Mouse (Mus musculus): ENCODE data around the gene Kif26b. TPM values are rescaled to one million over a fixed set of nuclear protein-coding genes. Genes with fewer than 3 reads are reported as not detected.

Kif26b gene
- polyA plus RNA-seq, 1 experiment from 2014 or later: 5.3 TPM

DNA sequence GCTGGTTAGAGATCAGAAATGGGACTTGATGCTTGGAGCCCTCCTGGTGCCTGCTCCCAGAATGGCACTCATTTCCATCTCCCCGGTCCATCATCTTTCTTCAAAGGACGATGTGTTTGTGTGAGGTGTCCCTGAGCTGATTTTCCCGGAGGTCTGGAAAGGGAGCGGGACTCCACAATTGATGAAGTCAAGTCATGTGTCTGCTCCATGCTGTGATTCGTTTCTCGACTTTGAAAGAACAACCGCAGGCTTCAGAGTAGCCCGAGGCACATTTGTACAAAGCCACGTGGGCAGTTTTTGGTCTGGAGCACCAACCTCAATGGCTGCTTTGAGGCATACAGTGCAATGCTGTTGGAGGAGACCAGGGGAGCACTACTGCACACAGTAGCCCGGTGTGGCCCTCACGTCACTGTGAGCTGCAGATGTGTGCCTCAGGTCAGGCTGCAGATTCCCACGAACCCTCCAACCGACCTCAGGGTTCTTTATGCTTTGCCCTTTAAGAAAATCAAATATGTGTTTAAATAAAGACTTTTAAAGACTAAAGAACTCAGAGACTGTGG is 43.0 kb downstream of the Kif26b start:
- H3K4me2 ChIP-seq: no peak overlapping the region
- 0 out of 2 replicates have a peak, but pooled peaks cover 3% of the 10 kb centered on the region for H3K27me3 ChIP-seq
- H3K9me3 ChIP-seq: no peaks in the 10 kb centered on the region
- no peak for ATAC-seq (ENCODE audit: insufficient number of reproducible peaks, low FRiP score, low TSS enrichment, low read depth)
- H3K36me3 ChIP-seq: no peaks in the 10 kb centered on the region
- WGBS: 36% methylated on average over 13 of the region's 13 CpGs
- no peak overlapping the region for H3K9ac ChIP-seq
- no peak overlapping the region for H3K27ac ChIP-seq
- H3K4me1 ChIP-seq: peaks cover 23% of the 10 kb centered on the region; the same call in 1 of the 2 replicates
- no peak overlapping the region for H3K4me3 ChIP-seq

DNA sequence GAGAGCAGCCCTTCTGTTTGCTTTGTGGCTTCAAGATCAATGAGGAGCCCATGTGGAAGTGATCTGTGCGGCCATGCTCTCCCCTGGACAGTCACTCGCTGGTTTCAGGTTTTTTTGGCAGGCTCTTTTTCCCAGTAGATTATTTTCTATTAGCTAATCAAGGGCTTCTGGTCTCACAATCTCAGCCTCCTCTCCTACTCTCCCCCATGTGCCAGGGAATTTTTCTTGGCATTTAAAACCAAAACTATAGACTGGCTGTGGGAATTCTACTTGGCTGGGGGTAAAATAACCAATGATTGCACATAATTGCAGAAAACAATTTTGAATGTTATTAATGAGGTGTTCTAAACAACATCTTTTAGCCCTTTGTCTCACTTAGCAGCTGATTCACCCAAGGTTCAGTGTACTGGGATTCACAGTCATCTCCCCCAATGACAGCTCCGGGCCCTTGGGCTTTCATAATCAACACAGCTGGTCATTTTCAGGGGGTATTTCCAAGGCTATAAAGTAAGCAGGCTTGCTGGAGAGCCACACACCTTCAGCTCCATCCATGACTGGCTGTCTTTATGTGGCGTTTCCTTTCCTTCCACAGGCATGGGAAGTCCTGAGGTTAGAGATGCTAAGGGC is 44.6 kb downstream of the Kif26b start:
- WGBS: 48% methylated on average over 4 of the region's 4 CpGs

DNA sequence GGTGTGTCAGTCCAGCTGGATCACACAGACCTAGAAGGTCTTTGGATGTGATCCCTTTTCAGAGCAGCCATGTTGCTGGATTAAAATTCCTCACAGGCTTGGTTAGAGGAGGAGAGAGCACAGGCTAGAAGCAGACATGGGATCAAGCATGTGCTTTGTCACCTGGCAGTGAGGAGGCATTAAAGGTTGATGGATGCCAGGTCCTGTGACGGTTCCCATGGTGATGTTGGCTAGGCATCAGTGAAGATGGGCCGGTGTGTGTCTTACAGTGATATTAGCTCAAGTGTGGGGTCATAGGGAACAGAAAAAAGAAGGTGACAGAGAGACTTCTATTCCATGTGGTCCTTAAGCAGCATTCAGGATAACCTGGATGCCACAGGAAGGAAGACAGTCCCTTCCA is 46.8 kb downstream of the Kif26b start:
- Histone ChIP-seq H3K27ac (no peak overlapping the region), H3K27me3 (0 out of 2 replicates have a peak, but pooled peaks cover 3% of the 10 kb centered on the region), H3K4me2 (no peak overlapping the region), H3K9ac (no peak overlapping the region), H3K4me3 (no peak overlapping the region), H3K4me1 (peaks cover 15% of the 10 kb centered on the region; the same call in 1 of the 2 replicates), H3K9me3 (no peaks in the 10 kb centered on the region), H3K36me3 (no peaks in the 10 kb centered on the region)
- no peak for ATAC-seq (ENCODE audit: insufficient number of reproducible peaks, low FRiP score, low TSS enrichment, low read depth)
- whole genome bisulfite sequencing: 97% methylated on average over 2 of the region's 2 CpGs

More for the DNA sequence above, 44.6 kb downstream of the Kif26b start:
- H3K36me3 ChIP-seq: no peaks in the 10 kb centered on the region
- H3K27me3 ChIP-seq: 0 out of 2 replicates have a peak, but pooled peaks cover 3% of the 10 kb centered on the region
- no peak overlapping the region for H3K4me2 ChIP-seq
- no peak overlapping the region for H3K9ac ChIP-seq
- H3K4me1 ChIP-seq: peaks cover 15% of the 10 kb centered on the region; the same call in 1 of the 2 replicates
- no peak for ATAC-seq (ENCODE audit: insufficient number of reproducible peaks, low FRiP score, low TSS enrichment, low read depth)
- no peaks in the 10 kb centered on the region for H3K9me3 ChIP-seq
- H3K27ac ChIP-seq: no peak overlapping the region
- no peak overlapping the region for H3K4me3 ChIP-seq

DNA sequence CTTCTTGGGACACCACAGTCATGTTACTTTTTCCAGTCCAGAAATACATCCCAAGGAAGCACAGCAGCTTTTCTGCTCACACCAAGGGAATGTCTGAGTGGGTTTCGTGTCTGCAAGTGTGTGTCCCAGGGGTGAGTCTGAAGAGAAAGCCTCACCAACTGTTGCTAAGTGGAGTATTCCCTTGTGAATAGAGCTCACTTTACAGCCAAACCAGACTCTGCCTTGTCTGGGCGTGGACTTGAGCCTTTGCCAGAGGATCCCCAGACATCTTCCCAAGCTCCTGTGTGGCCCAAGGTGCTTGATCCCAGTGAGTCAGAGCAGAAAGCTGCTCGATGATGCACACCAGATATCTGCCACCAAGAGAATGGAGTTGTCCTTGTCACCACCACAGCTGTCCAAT is 48.0 kb downstream of the Kif26b start:
- WGBS: 78% methylated on average over 3 of the region's 3 CpGs
- H3K9me3 ChIP-seq: no peaks in the 10 kb centered on the region
- H3K4me2 ChIP-seq: no peak overlapping the region
- no peaks in the 10 kb centered on the region for H3K36me3 ChIP-seq
- H3K4me1 ChIP-seq: peaks cover 9% of the 10 kb centered on the region; the same call in 1 of the 2 replicates
- 0 out of 2 replicates have a peak, but pooled peaks cover 3% of the 10 kb centered on the region for H3K27me3 ChIP-seq
- H3K27ac ChIP-seq: no peak overlapping the region
- H3K4me3 ChIP-seq: no peak overlapping the region
- H3K9ac ChIP-seq: no peak overlapping the region
- ATAC-seq (ENCODE audit: insufficient number of reproducible peaks, low FRiP score, low TSS enrichment, low read depth): no peak

DNA sequence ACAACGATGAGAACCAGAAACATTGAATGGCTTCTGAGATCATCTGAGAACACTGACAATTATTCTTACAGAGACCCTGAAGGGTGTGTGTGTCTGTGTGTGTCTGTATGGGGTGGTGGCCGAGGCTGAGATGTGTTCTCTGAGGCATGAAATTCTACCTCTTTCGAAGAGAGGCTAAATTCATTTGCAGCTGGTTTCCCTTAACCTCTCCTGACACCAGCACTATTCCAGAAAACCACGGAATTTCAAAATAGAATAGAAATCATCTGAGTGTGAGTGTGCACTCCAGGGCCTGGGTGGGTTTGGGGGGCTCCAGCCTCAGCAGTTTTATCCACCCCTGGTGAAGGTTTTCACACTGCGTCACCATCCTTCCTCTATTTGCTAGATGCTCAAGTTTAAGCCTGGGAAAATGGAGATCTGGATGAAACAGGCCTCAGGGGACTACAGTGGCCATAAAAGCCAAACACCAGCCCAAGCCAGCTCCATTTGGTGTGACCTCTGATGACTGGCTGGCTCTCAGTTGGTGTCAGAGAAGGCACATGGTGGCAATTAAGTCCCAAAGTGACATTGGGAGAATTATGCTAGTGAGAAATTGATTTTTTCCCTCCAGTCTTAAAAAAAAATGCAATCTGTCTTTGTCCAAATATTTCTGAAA is 56.6 kb downstream of the Kif26b start:
- Histone ChIP-seq H3K9ac (no peak overlapping the region), H3K4me2 (no peak overlapping the region), H3K27me3 (no peaks in the 10 kb centered on the region), H3K4me1 (peaks cover 13% of the 10 kb centered on the region), H3K36me3 (no peaks in the 10 kb centered on the region), H3K27ac (no peak overlapping the region), H3K9me3 (no peaks in the 10 kb centered on the region), H3K4me3 (no peak overlapping the region)
- WGBS: 32% methylated on average over 5 of the region's 5 CpGs
- no peak for ATAC-seq (ENCODE audit: insufficient number of reproducible peaks, low FRiP score, low TSS enrichment, low read depth)

DNA sequence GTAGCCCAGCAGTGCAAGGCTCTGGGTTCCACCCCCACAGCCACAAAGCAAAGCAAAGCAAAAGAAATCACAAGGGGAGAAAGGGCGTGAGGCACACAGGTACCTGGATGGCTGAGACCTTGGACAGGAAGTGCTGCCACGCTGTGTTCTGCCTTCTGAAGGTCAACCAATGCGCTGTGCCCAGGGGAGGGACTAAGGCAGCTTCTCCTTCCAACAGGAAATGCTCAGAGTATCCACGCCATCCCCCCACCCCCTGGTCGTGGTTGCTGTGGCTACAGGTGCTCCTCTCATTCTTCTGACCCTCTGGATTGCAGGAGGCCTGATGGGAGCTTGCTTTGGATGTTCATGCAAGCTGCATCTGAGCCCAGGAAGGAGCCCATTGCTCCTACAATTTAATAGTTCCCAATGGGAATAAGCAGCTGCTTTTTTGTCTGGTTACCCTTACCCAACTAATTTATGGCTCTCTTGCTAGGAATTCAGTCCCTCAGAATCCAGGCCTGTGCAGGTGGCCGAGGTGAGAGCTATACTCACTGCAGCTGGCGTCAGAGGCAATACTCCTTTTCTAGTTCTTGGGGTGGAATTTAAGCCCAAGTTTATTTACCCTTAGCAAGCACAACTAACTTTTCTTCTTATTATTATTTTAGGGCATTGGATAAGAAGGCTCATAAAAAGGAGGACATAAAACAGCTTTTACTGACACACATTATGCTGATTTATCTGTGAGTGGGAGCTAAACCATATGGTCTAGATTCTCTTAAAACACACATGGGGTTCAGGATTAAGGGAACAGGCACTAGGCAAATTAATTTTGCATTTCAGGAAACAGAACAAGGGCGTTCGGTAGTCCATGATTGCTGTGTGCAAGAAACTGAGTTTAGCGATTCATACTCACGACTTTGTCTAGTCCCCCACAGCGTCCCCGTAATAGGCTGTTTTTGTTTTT is 61.6 kb downstream of the Kif26b start:
- 38% methylated on average over 13 of the region's 13 CpGs for WGBS
- Histone ChIP-seq H3K27me3 (no peaks in the 10 kb centered on the region), H3K27ac (no peak overlapping the region), H3K4me2 (no peak overlapping the region), H3K9me3 (no peaks in the 10 kb centered on the region), H3K9ac (no peak overlapping the region), H3K36me3 (no peaks in the 10 kb centered on the region), H3K4me1 (peaks cover 18% of the 10 kb centered on the region), H3K4me3 (no peak overlapping the region)
- ATAC-seq (ENCODE audit: insufficient number of reproducible peaks, low FRiP score, low TSS enrichment, low read depth): no peak

DNA sequence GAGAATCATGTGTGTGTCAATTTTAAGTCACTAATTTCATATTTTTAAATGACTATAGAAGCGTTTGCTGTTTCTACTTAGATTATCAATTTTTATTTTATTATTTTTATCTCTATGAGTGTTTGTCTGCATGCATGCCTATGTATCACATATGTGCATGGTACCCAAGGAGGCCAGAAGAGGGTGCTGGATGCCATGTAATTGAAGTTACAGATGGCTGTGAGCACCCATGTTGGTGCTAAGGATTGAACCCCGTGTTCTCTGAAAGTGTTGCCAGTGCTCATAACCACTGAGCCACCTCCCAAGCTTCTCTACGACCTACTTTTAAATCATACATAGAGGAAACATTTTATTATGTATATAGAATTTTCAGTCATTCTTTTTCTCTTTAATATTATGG is 68.2 kb downstream of the Kif26b start:
- Histone ChIP-seq H3K9me3 (no peaks in the 10 kb centered on the region), H3K4me2 (no peak overlapping the region), H3K27ac (no peak overlapping the region), H3K4me1 (peaks cover 9% of the 10 kb centered on the region), H3K4me3 (no peak overlapping the region), H3K27me3 (no peaks in the 10 kb centered on the region), H3K9ac (no peak overlapping the region), H3K36me3 (no peaks in the 10 kb centered on the region)
- 96% methylated on average over 3 of the region's 3 CpGs for WGBS
- ATAC-seq (ENCODE audit: insufficient number of reproducible peaks, low FRiP score, low TSS enrichment, low read depth): no peak

DNA sequence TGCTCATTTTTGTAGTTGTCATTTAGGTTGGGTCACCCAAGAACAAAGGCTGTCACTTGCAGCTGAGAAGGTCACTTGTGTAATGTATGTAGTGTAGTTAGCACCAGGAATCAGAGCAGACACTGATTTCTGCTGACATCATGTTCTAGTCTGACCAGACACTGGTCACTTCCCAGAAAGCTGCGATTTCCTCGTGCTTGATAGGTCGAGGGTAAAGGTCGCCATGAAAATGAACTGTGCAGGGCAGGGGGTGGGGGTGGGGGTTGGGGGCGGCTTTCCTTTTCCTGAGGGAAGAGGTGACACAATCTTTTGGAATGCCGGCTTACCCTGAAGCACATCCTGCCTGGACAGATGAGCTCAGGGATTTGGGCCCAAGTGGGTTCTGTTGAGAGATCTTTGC is 68.8 kb downstream of the Kif26b start:
- no peak overlapping the region for H3K4me3 ChIP-seq
- peaks cover 9% of the 10 kb centered on the region for H3K4me1 ChIP-seq
- H3K4me2 ChIP-seq: no peak overlapping the region
- no peaks in the 10 kb centered on the region for H3K36me3 ChIP-seq
- no peak overlapping the region for H3K27ac ChIP-seq
- no peaks in the 10 kb centered on the region for H3K9me3 ChIP-seq
- ATAC-seq (ENCODE audit: insufficient number of reproducible peaks, low FRiP score, low TSS enrichment, low read depth): no peak
- no peaks in the 10 kb centered on the region for H3K27me3 ChIP-seq
- 66% methylated on average over 6 of the region's 6 CpGs for WGBS
- H3K9ac ChIP-seq: no peak overlapping the region

DNA sequence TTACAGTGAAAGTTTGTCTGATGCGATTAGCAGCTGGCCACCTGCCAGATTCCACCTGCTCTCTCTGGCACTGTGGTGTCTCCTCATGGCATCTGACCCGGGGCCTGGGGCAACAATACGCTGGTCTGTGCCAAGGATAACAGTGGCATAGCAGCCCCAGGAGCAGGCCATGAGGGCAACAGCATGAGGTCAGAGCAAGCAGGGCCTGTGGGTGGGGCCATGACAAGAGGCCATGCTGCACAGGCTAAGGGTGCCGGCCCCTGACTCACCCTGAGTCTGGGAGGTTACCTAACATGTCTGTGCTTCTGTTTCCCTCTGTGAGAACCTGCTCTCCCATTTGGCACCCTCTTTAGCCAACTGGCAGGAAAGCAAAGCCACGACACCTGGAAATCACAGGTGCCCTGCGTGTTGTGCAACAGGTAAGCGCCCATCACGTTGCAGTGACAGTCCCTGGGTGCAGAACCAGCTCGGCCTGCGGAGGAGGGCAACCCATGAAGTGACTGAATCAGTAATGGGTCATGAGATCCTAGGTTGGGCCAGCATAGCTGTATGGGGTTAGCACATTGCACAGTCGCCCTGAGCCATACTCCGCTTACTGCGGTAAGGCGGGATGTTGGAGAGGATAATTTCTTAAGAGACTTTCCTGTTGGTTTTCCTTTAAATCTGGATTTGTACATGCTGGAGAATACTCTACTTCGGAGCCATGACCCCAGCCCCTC is 72.1 kb downstream of the Kif26b start:
- no peak overlapping the region for H3K4me2 ChIP-seq
- no peaks in the 10 kb centered on the region for H3K27me3 ChIP-seq
- no peak overlapping the region for H3K27ac ChIP-seq
- H3K9me3 ChIP-seq: no peaks in the 10 kb centered on the region
- no peak for ATAC-seq (ENCODE audit: insufficient number of reproducible peaks, low FRiP score, low TSS enrichment, low read depth)
- no peak overlapping the region for H3K4me3 ChIP-seq
- no peaks in the 10 kb centered on the region for H3K36me3 ChIP-seq
- H3K4me1 ChIP-seq: peaks cover 9% of the 10 kb centered on the region
- WGBS: 72% methylated on average over 15 of the region's 15 CpGs
- no peak overlapping the region for H3K9ac ChIP-seq

DNA sequence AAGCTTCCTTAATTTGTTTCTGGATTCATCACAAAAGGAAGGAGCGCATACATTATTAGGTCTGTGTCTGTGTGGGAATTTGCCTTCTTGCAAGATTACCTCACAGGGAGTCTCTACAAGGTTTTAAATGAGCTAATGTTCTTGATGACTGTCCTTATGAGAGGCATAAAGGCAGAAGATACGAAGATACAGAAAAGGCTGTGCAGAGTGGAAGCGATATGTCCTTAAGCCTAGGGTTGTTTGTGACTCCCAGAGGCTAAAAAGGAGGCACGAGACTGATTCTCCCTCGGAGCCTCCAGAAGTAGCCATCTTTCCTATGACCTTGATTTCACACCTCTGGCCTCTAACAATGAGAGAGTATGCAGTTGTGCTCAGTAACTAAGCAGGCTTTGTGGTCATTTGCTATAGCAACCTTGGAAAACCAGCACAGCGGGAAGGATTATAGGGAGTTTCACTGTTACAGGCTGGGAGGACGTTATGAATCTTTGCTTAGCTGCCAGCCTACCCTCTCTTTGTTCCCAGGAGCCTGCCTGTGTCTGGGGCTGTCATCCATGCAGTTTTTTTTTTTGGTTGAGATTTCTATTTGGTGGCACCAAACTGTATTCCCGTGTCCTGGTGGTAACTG is 80.3 kb downstream of the Kif26b start:
- H3K27me3 ChIP-seq: no peaks in the 10 kb centered on the region
- no peaks in the 10 kb centered on the region for H3K9me3 ChIP-seq
- no peak overlapping the region for H3K9ac ChIP-seq
- no peak overlapping the region for H3K4me2 ChIP-seq
- H3K27ac ChIP-seq: no peak overlapping the region
- H3K36me3 ChIP-seq: no peaks in the 10 kb centered on the region
- no peak for ATAC-seq (ENCODE audit: insufficient number of reproducible peaks, low FRiP score, low TSS enrichment, low read depth)
- 0 out of 2 replicates have a peak, but pooled peaks cover 7% of the 10 kb centered on the region for H3K4me1 ChIP-seq
- no peak overlapping the region for H3K4me3 ChIP-seq
- 73% methylated on average over 8 of the region's 8 CpGs for WGBS

DNA sequence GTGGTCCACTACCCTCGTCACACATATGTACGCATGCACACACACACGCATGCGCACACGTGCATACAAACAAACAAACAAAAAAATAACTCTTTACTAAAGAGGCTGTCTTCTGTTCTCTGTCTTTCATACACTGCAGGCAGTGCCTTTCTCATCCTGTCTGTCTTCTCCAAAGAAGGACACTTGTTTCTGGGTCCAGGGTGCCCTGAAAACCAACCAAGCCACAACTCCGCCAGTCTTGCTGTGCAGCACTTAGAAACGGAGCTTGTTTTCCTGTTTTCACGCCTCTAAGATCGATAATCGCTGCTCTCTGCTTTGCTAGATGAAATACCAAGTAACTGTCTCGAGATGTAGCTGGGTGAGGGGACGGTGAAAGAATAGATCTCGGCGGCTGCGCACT is 82.6 kb downstream of the Kif26b start:
- H3K4me2 ChIP-seq: no peak overlapping the region
- no peaks in the 10 kb centered on the region for H3K27me3 ChIP-seq
- H3K9ac ChIP-seq: no peak overlapping the region
- no peaks in the 10 kb centered on the region for H3K36me3 ChIP-seq
- H3K4me1 ChIP-seq: peaks cover 10% of the 10 kb centered on the region; the same call in 1 of the 2 replicates
- no peak overlapping the region for H3K27ac ChIP-seq
- no peak for ATAC-seq (ENCODE audit: insufficient number of reproducible peaks, low FRiP score, low TSS enrichment, low read depth)
- 81% methylated on average over 15 of the region's 15 CpGs for WGBS
- H3K9me3 ChIP-seq: no peaks in the 10 kb centered on the region
- no peak overlapping the region for H3K4me3 ChIP-seq
